Mouse (Mus musculus) kidney, adult 2 months (tissue): ENCODE measurements around the gene Lgi4.

ENCODE experiments used
- CTCF ChIP-seq: fragments of 200-500 bp; conservative IDR thresholded peaks from 2 replicates; pipeline ENCODE4 v1.5.1; 2011; ENCODE audit warnings: low read depth, mild to moderate bottlenecking, control low read depth, low read length, moderate library complexity, mixed read lengths; ENCODE audit not compliant: insufficient read depth, insufficient read length
- POLR2A ChIP-seq: fragments of 200-500 bp; IDR thresholded peaks from one replicate; pipeline ENCODE4 v1.6.1; 2011; ENCODE audit warnings: low read depth, low read length, control low read depth

- TF ChIP-seq CTCF = no peak
- no peak for TF ChIP-seq POLR2A
Measured at GRCm38 (mm10) chr7:31057730-31058129, 1.4 kb upstream of the Lgi4 start.
